Mouse (Mus musculus): ENCODE measurements around the gene Usp30.

- TF ChIP-seq CTCF (IDR thresholded peaks at IDR 0.05; ENCODE audit: low read depth, low read length) (no peak), POLR2A (IDR thresholded peaks at IDR 0.05; ENCODE audit: borderline replicate concordance, low read depth, low read length) (no peak)
Observed at GRCm38 (mm10) chr5:114024885-114025284, 40.4 kb upstream of the Usp30 start.

Data from bone marrow macrophage, adult 2 months (primary cell).